Mouse (Mus musculus) forebrain, embryonic 13.5 days (tissue): ENCODE data around the gene Myl3. TPM values are rescaled to one million over a fixed set of nuclear protein-coding genes. Genes with fewer than 3 reads are reported as not detected.

ENCODE experiments used
- ATAC-seq: fragments of 200-750 bp; cut with Nextera tagmentation; 2 replicates; pipeline ENCODE4 v1.8.0; 2017
- H3K27ac ChIP-seq: fragments of 300-500 bp; sonication (generic); 2 replicates; pipeline ENCODE4 v1.5.1; 2015; ENCODE audit warnings: inconsistent platforms, mild to moderate bottlenecking, moderate library complexity
- H3K27me3 ChIP-seq: fragments of 300-500 bp; sonication (generic); 2 replicates; pipeline ENCODE4 v1.6.1; 2015; ENCODE audit warnings: mild to moderate bottlenecking, inconsistent platforms
- H3K36me3 ChIP-seq: fragments of 300-500 bp; sonication (generic); 2 replicates; pipeline ENCODE4 v1.6.1; 2015; ENCODE audit warnings: mild to moderate bottlenecking, inconsistent platforms; ENCODE audit not compliant: poor library complexity, severe bottlenecking
- H3K4me1 ChIP-seq: fragments of 300-500 bp; sonication (generic); 2 replicates; pipeline ENCODE4 v1.6.1; 2015; ENCODE audit warnings: inconsistent platforms
- H3K4me2 ChIP-seq: fragments of 300-500 bp; sonication (generic); 2 replicates; pipeline ENCODE4 v1.6.1; 2015; ENCODE audit warnings: inconsistent platforms, mild to moderate bottlenecking, moderate library complexity
- H3K4me3 ChIP-seq: fragments of 300-500 bp; sonication (generic); 2 replicates; pipeline ENCODE4 v1.5.1; 2015; ENCODE audit warnings: mild to moderate bottlenecking, inconsistent platforms
- H3K9ac ChIP-seq: fragments of 300-500 bp; sonication (generic); 2 replicates; pipeline ENCODE4 v1.6.1; 2015; ENCODE audit warnings: mild to moderate bottlenecking, inconsistent platforms
- H3K9me3 ChIP-seq: fragments of 300-500 bp; sonication (generic); replicated peaks from 2 replicates; pipeline ENCODE4 v1.6.1; 2016; ENCODE audit warnings: inconsistent platforms
- whole genome bisulfite sequencing: fragments of 180-500 bp; shearing (Covaris S2); methylation state at CpG from one replicate; pipeline ENCODE4 v1.1.7; 2015; 5-methylcytosine and 5-hydroxymethylcytosine counted together
- polyA plus RNA-seq: library from polyadenylated mRNA; unstranded; fragments of >200 nt; fragmentation: Nextera tagmentation; extraction: Ambion mirVana; gene quantifications from 2 replicates; pipeline ENCODE4 v1.2.1, GENCODE M21; 2015

The Myl3 gene
- 0.40 and 1.8 TPM in 2 replicates for polyA plus RNA-seq

- Histone ChIP-seq H3K36me3 (no peaks in the 10 kb centered on the region), H3K27ac (no peak within 1 kb of the TSS), H3K9ac (peak within 1 kb of the TSS; percentile 75), H3K4me1 (peaks cover 24% of the 10 kb centered on the region), H3K9me3 (no peaks in the 10 kb centered on the region), H3K4me3 (peak within 1 kb of the TSS; percentile 62), H3K27me3 (peaks cover 61% of the 10 kb centered on the region), H3K4me2 (peak within 1 kb of the TSS; percentile 96)
- ATAC-seq, result no peak; the same call in 1 of the 2 replicates
- 4% methylated on average over 14 of the region's 17 CpGs for WGBS
Measured at GRCm38 (mm10) chr9:110741711-110742294, at the start of gene Myl3. Myl3 (plus strand) TSS chr9:110741861.

- Histone ChIP-seq H3K36me3 (peaks cover 42% of the 10 kb centered on the region), H3K27ac (no peak overlapping the region), H3K27me3 (no peaks in the 10 kb centered on the region), H3K4me1 (no peaks in the 10 kb centered on the region), H3K9me3 (no peaks in the 10 kb centered on the region), H3K4me3 (no peak overlapping the region), H3K9ac (no peak overlapping the region), H3K4me2 (no peak overlapping the region)
- no peak for ATAC-seq
- WGBS, result 86% methylated on average over 4 of the region's 4 CpGs
Measured at GRCm38 (mm10) chr9:110695165-110695755, 46.4 kb upstream of the Myl3 start.

- no peak overlapping the region for H3K27ac ChIP-seq
- H3K4me3 ChIP-seq, result no peak overlapping the region
- H3K9ac ChIP-seq, result no peak overlapping the region
- H3K9me3 ChIP-seq, result no peaks in the 10 kb centered on the region
- ATAC-seq, result no peak
- H3K4me2 ChIP-seq, result no peak overlapping the region
- no peaks in the 10 kb centered on the region for H3K4me1 ChIP-seq
- peaks cover 49% of the 10 kb centered on the region for H3K36me3 ChIP-seq
- no peaks in the 10 kb centered on the region for H3K27me3 ChIP-seq
- 89% methylated on average over 5 of the region's 5 CpGs for WGBS
Measured at GRCm38 (mm10) chr9:110696427-110696826, 45.2 kb upstream of the Myl3 start.

GRCm38 (mm10) chr9:110697465-110697864, 44.2 kb upstream of the Myl3 start:
- no peak overlapping the region for H3K4me3 ChIP-seq
- peaks cover 49% of the 10 kb centered on the region for H3K36me3 ChIP-seq
- no peaks in the 10 kb centered on the region for H3K9me3 ChIP-seq
- H3K4me1 ChIP-seq, result 0 out of 2 replicates have a peak, but pooled peaks cover under 1% of the 10 kb centered on the region
- H3K27me3 ChIP-seq, result no peaks in the 10 kb centered on the region
- no peak overlapping the region for H3K27ac ChIP-seq
- H3K9ac ChIP-seq, result no peak overlapping the region
- ATAC-seq, result no peak
- 89% methylated on average over 3 of the region's 3 CpGs for WGBS
- H3K4me2 ChIP-seq, result no peak overlapping the region

- Histone ChIP-seq H3K4me2 (no peak overlapping the region), H3K4me3 (no peak overlapping the region), H3K9me3 (no peaks in the 10 kb centered on the region), H3K4me1 (peaks cover 8% of the 10 kb centered on the region; the same call in 1 of the 2 replicates), H3K27me3 (no peaks in the 10 kb centered on the region), H3K9ac (no peak overlapping the region), H3K27ac (no peak overlapping the region), H3K36me3 (peaks cover 33% of the 10 kb centered on the region)
- no peak for ATAC-seq
- WGBS, result 92% methylated on average over 3 of the region's 3 CpGs
Measured at GRCm38 (mm10) chr9:110699574-110699973, 42.1 kb upstream of the Myl3 start.

GRCm38 (mm10) chr9:110701114-110702032, 40.3 kb upstream of the Myl3 start:
- no peak for ATAC-seq
- Histone ChIP-seq H3K36me3 (peaks cover 24% of the 10 kb centered on the region), H3K4me2 (no peak overlapping the region), H3K4me1 (peaks cover 8% of the 10 kb centered on the region; the same call in 1 of the 2 replicates), H3K9ac (no peak overlapping the region), H3K9me3 (no peaks in the 10 kb centered on the region), H3K27ac (no peak overlapping the region), H3K4me3 (no peak overlapping the region), H3K27me3 (no peaks in the 10 kb centered on the region)
- WGBS, result 75% methylated on average over 12 of the region's 12 CpGs

GRCm38 (mm10) chr9:110702848-110703247, 38.8 kb upstream of the Myl3 start:
- Histone ChIP-seq H3K4me1 (peaks cover 8% of the 10 kb centered on the region; the same call in 1 of the 2 replicates), H3K9me3 (no peaks in the 10 kb centered on the region), H3K4me3 (no peak overlapping the region), H3K4me2 (no peak overlapping the region), H3K27ac (no peak overlapping the region), H3K27me3 (no peaks in the 10 kb centered on the region), H3K9ac (no peak overlapping the region), H3K36me3 (peaks cover 15% of the 10 kb centered on the region)
- ATAC-seq, result no peak
- 92% methylated on average over 1 of the region's 1 CpGs for WGBS

- Histone ChIP-seq H3K9me3 (no peaks in the 10 kb centered on the region), H3K9ac (no peak overlapping the region), H3K4me2 (no peak overlapping the region), H3K4me1 (peaks cover 8% of the 10 kb centered on the region; the same call in 1 of the 2 replicates), H3K36me3 (peaks cover 25% of the 10 kb centered on the region), H3K4me3 (no peak overlapping the region), H3K27me3 (no peaks in the 10 kb centered on the region), H3K27ac (no peak overlapping the region)
- 93% methylated on average over 6 of the region's 6 CpGs for WGBS
- no peak for ATAC-seq
Measured at GRCm38 (mm10) chr9:110703951-110704350, 37.7 kb upstream of the Myl3 start.

GRCm38 (mm10) chr9:110706784-110707183, 34.9 kb upstream of the Myl3 start:
- H3K9ac ChIP-seq, result no peak overlapping the region
- H3K4me1 ChIP-seq, result peaks cover 8% of the 10 kb centered on the region; the same call in 1 of the 2 replicates
- no peak overlapping the region for H3K4me3 ChIP-seq
- H3K27ac ChIP-seq, result no peak overlapping the region
- no peak for ATAC-seq
- no peak overlapping the region for H3K4me2 ChIP-seq
- WGBS, result 92% methylated on average over 5 of the region's 5 CpGs
- peaks cover 32% of the 10 kb centered on the region for H3K36me3 ChIP-seq
- H3K27me3 ChIP-seq, result no peaks in the 10 kb centered on the region
- H3K9me3 ChIP-seq, result no peaks in the 10 kb centered on the region

GRCm38 (mm10) chr9:110709640-110710258, 31.9 kb upstream of the Myl3 start:
- WGBS, result 44% methylated on average over 5 of the region's 5 CpGs
- ATAC-seq, result peak; percentile 87
- no peaks in the 10 kb centered on the region for H3K9me3 ChIP-seq
- H3K4me1 ChIP-seq, result no peaks in the 10 kb centered on the region
- peaks cover 51% of the 10 kb centered on the region for H3K36me3 ChIP-seq
- H3K27ac ChIP-seq, result no peak overlapping the region
- no peak overlapping the region for H3K4me3 ChIP-seq
- no peak overlapping the region for H3K9ac ChIP-seq
- no peaks in the 10 kb centered on the region for H3K27me3 ChIP-seq
- no peak overlapping the region for H3K4me2 ChIP-seq

- no peaks in the 10 kb centered on the region for H3K27me3 ChIP-seq
- no peak for ATAC-seq
- H3K27ac ChIP-seq, result no peak overlapping the region
- no peaks in the 10 kb centered on the region for H3K9me3 ChIP-seq
- no peaks in the 10 kb centered on the region for H3K4me1 ChIP-seq
- 100% methylated on average over 1 of the region's 1 CpGs for WGBS
- H3K36me3 ChIP-seq, result peaks cover 62% of the 10 kb centered on the region
- H3K9ac ChIP-seq, result no peak overlapping the region
- no peak overlapping the region for H3K4me3 ChIP-seq
- no peak overlapping the region for H3K4me2 ChIP-seq
Measured at GRCm38 (mm10) chr9:110711532-110711931, 30.1 kb upstream of the Myl3 start.

- Histone ChIP-seq H3K9ac (no peak overlapping the region), H3K27ac (no peak overlapping the region), H3K27me3 (no peaks in the 10 kb centered on the region), H3K9me3 (no peaks in the 10 kb centered on the region), H3K4me2 (no peak overlapping the region), H3K36me3 (peaks cover 62% of the 10 kb centered on the region), H3K4me3 (no peak overlapping the region), H3K4me1 (no peaks in the 10 kb centered on the region)
- no peak for ATAC-seq
- WGBS, result 89% methylated on average over 6 of the region's 6 CpGs
Measured at GRCm38 (mm10) chr9:110711996-110712395, 29.7 kb upstream of the Myl3 start.
